21 mouse cellular contexts compared by ENCODE assay signal in the genomic region with DNA sequence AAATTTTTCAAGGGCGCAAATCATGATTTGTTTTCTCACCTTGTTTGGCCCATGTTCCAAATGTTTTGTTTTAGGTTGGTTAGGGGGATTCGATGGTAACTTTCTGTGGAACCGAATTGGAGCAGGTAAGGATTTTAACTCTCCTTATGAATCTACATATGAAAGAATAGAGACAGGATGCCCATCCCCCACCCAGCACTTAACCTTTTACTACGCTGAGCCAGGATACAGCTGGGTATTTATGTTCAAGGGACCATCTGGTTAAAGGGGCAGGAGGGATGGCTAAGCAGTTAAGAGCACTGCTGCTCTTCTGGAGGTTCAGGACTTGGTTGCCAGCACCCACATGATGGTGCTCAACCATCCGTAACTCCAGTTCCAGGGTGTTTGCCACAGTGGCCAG.
"Had no signal": no experiment of that assay in that cellular context is flagged by ENCODE, and none has a peak within 500 bp of the region (broad histone marks: within the 10 kb centered on the region; RNA-seq: fewer than 3 reads in every experiment).

No protein-coding gene starts in this region.

- H3K27me3 ChIP-seq: heart, embryonic 13.5 days; heart, embryonic 15.5 days; hindbrain, embryonic 12.5 days; intestine, embryonic 15.5 days; limb, embryonic 13.5 days; limb, embryonic 15.5 days; liver, embryonic 12.5 days had no signal

- H3K9me3 ChIP-seq: heart, embryonic 13.5 days; heart, embryonic 15.5 days; hindbrain, embryonic 10.5 days; hindbrain, embryonic 12.5 days; intestine, embryonic 15.5 days; limb, embryonic 13.5 days; limb, embryonic 15.5 days; liver, embryonic 12.5 days had no signal

- DNase-seq: gastrocnemius, adult 2 months; gastrocnemius, postnatal 10 days; gastrocnemius, postnatal 25 days; heart, adult 2 months; heart, postnatal 14 days; heart, postnatal 4 days; kidney, adult 18-20 months; kidney, adult 8-10 months; kidney, postnatal 10 days; kidney, postnatal 36 days; layer of hippocampus, adult 9-11 months; layer of hippocampus, postnatal 36 days; left cerebral cortex, postnatal 4 days had no signal

- H3K4me3 ChIP-seq: gastrocnemius, adult 2 months; heart, adult 2 months; heart, embryonic 13.5 days; heart, embryonic 15.5 days; hindbrain, embryonic 10.5 days; hindbrain, embryonic 12.5 days; intestine, embryonic 15.5 days; limb, embryonic 13.5 days; limb, embryonic 15.5 days; liver, embryonic 12.5 days had no signal
